Mouse (Mus musculus): ENCODE data around the gene Itga8. TPM values are rescaled to one million over a fixed set of nuclear protein-coding genes. Genes with fewer than 3 reads are reported as not detected.

Gene Itga8
- polyA plus RNA-seq, 1 experiment = 0.77 TPM

GRCm38 (mm10) chr2:12109306-12109705, 192.4 kb downstream of the Itga8 start:
- H3K27me3 ChIP-seq (ENCODE audit: control insufficient read depth, insufficient read depth, low read length) = no peaks in the 10 kb centered on the region
- 35% methylated on average over 3 of the region's 3 CpGs for WGBS
- TF ChIP-seq CTCF (IDR thresholded peaks at IDR 0.05; ENCODE audit: borderline replicate concordance, insufficient read depth, low read depth, low read length) (no peak), POLR2A (IDR thresholded peaks at IDR 0.05; ENCODE audit: borderline replicate concordance, insufficient read depth, low read length) (no peak)
- H3K4me1 ChIP-seq (ENCODE audit: control insufficient read depth, insufficient read depth, low read length) = no peaks in the 10 kb centered on the region
- H3K27ac ChIP-seq (ENCODE audit: insufficient read depth, low read length) = no peak overlapping the region
- H3K4me3 ChIP-seq (replicated peaks; ENCODE audit: insufficient read depth, low read depth, low read length) = no peak overlapping the region
- no peak for DNase-seq

- TF ChIP-seq POLR2A (IDR thresholded peaks at IDR 0.05; ENCODE audit: borderline replicate concordance, insufficient read depth, low read length) (no peak), CTCF (IDR thresholded peaks at IDR 0.05; ENCODE audit: borderline replicate concordance, insufficient read depth, low read depth, low read length) (no peak)
- 83% methylated on average over 2 of the region's 2 CpGs for WGBS
Measured at GRCm38 (mm10) chr2:12108306-12108705, 193.4 kb downstream of the Itga8 start.

GRCm38 (mm10) chr2:12107265-12107664, 194.5 kb downstream of the Itga8 start:
- Histone ChIP-seq H3K4me1 (ENCODE audit: control insufficient read depth, insufficient read depth, low read length) (no peaks in the 10 kb centered on the region), H3K4me3 (replicated peaks; ENCODE audit: insufficient read depth, low read depth, low read length) (no peak overlapping the region), H3K27me3 (ENCODE audit: control insufficient read depth, insufficient read depth, low read length) (no peaks in the 10 kb centered on the region), H3K27ac (ENCODE audit: insufficient read depth, low read length) (no peak overlapping the region)
- no peak for DNase-seq
- TF ChIP-seq CTCF (IDR thresholded peaks at IDR 0.05; ENCODE audit: borderline replicate concordance, insufficient read depth, low read depth, low read length) = no peak
- no peak for TF ChIP-seq POLR2A (IDR thresholded peaks at IDR 0.05; ENCODE audit: borderline replicate concordance, insufficient read depth, low read length)
- 16% methylated on average over 2 of the region's 2 CpGs for WGBS

More at GRCm38 (mm10) chr2:12108306-12108705, 193.4 kb downstream of the Itga8 start:
- H3K4me1 ChIP-seq (ENCODE audit: control insufficient read depth, insufficient read depth, low read length) = no peaks in the 10 kb centered on the region
- no peak overlapping the region for H3K27ac ChIP-seq (ENCODE audit: insufficient read depth, low read length)
- H3K27me3 ChIP-seq (ENCODE audit: control insufficient read depth, insufficient read depth, low read length) = no peaks in the 10 kb centered on the region
- no peak for DNase-seq
- H3K4me3 ChIP-seq (replicated peaks; ENCODE audit: insufficient read depth, low read depth, low read length) = no peak overlapping the region

- TF ChIP-seq CTCF (IDR thresholded peaks at IDR 0.05; ENCODE audit: borderline replicate concordance, insufficient read depth, low read depth, low read length) (no peak), POLR2A (IDR thresholded peaks at IDR 0.05; ENCODE audit: borderline replicate concordance, insufficient read depth, low read length) (no peak)
- no peaks in the 10 kb centered on the region for H3K4me1 ChIP-seq (ENCODE audit: control insufficient read depth, insufficient read depth, low read length)
- no peak overlapping the region for H3K4me3 ChIP-seq (replicated peaks; ENCODE audit: insufficient read depth, low read depth, low read length)
- 72% methylated on average over 1 of the region's 1 CpGs for WGBS
- no peak overlapping the region for H3K27ac ChIP-seq (ENCODE audit: insufficient read depth, low read length)
- DNase-seq = no peak
- no peaks in the 10 kb centered on the region for H3K27me3 ChIP-seq (ENCODE audit: control insufficient read depth, insufficient read depth, low read length)
Measured at GRCm38 (mm10) chr2:12103183-12103582, 198.5 kb downstream of the Itga8 start.

GRCm38 (mm10) chr2:12092203-12092984, 209.3 kb downstream of the Itga8 start:
- Histone ChIP-seq H3K27me3 (ENCODE audit: control insufficient read depth, insufficient read depth, low read length) (no peaks in the 10 kb centered on the region), H3K4me3 (replicated peaks; ENCODE audit: insufficient read depth, low read depth, low read length) (no peak overlapping the region), H3K4me1 (ENCODE audit: control insufficient read depth, insufficient read depth, low read length) (no peaks in the 10 kb centered on the region), H3K27ac (ENCODE audit: insufficient read depth, low read length) (no peak overlapping the region)
- WGBS = 84% methylated on average over 7 of the region's 7 CpGs
- no peak for DNase-seq
- TF ChIP-seq POLR2A (IDR thresholded peaks at IDR 0.05; ENCODE audit: borderline replicate concordance, insufficient read depth, low read length) = no peak
- no peak for TF ChIP-seq CTCF (IDR thresholded peaks at IDR 0.05; ENCODE audit: borderline replicate concordance, insufficient read depth, low read depth, low read length)

GRCm38 (mm10) chr2:12090993-12091392, 210.7 kb downstream of the Itga8 start:
- no peaks in the 10 kb centered on the region for H3K4me1 ChIP-seq (ENCODE audit: control insufficient read depth, insufficient read depth, low read length)
- no peak overlapping the region for H3K4me3 ChIP-seq (replicated peaks; ENCODE audit: insufficient read depth, low read depth, low read length)
- no peaks in the 10 kb centered on the region for H3K27me3 ChIP-seq (ENCODE audit: control insufficient read depth, insufficient read depth, low read length)
- no peak overlapping the region for H3K27ac ChIP-seq (ENCODE audit: insufficient read depth, low read length)
- no peak for DNase-seq
- WGBS = 83% methylated on average over 2 of the region's 2 CpGs
- TF ChIP-seq POLR2A (IDR thresholded peaks at IDR 0.05; ENCODE audit: borderline replicate concordance, insufficient read depth, low read length) (no peak), CTCF (IDR thresholded peaks at IDR 0.05; ENCODE audit: borderline replicate concordance, insufficient read depth, low read depth, low read length) (no peak)

GRCm38 (mm10) chr2:12085492-12085891, 216.2 kb downstream of the Itga8 start:
- Histone ChIP-seq H3K4me1 (ENCODE audit: control insufficient read depth, insufficient read depth, low read length) (no peaks in the 10 kb centered on the region), H3K4me3 (replicated peaks; ENCODE audit: insufficient read depth, low read depth, low read length) (no peak overlapping the region), H3K27ac (ENCODE audit: insufficient read depth, low read length) (no peak overlapping the region), H3K27me3 (ENCODE audit: control insufficient read depth, insufficient read depth, low read length) (no peaks in the 10 kb centered on the region)
- WGBS = 95% methylated on average over 2 of the region's 2 CpGs
- TF ChIP-seq CTCF (IDR thresholded peaks at IDR 0.05; ENCODE audit: borderline replicate concordance, insufficient read depth, low read depth, low read length) (no peak), POLR2A (IDR thresholded peaks at IDR 0.05; ENCODE audit: borderline replicate concordance, insufficient read depth, low read length) (no peak)
- no peak for DNase-seq

- H3K27ac ChIP-seq (ENCODE audit: insufficient read depth, low read length) = no peak overlapping the region
- no peak for DNase-seq
- no peaks in the 10 kb centered on the region for H3K4me1 ChIP-seq (ENCODE audit: control insufficient read depth, insufficient read depth, low read length)
- H3K4me3 ChIP-seq (replicated peaks; ENCODE audit: insufficient read depth, low read depth, low read length) = no peak overlapping the region
- TF ChIP-seq CTCF (IDR thresholded peaks at IDR 0.05; ENCODE audit: borderline replicate concordance, insufficient read depth, low read depth, low read length) (no peak), POLR2A (IDR thresholded peaks at IDR 0.05; ENCODE audit: borderline replicate concordance, insufficient read depth, low read length) (no peak)
- WGBS = 72% methylated on average over 4 of the region's 4 CpGs
- no peaks in the 10 kb centered on the region for H3K27me3 ChIP-seq (ENCODE audit: control insufficient read depth, insufficient read depth, low read length)
Measured at GRCm38 (mm10) chr2:12084341-12084740, 217.4 kb downstream of the Itga8 start.

All from cerebellum, adult 2 months (tissue).